Mouse (Mus musculus) frontal cortex, postnatal 10 days (tissue): ENCODE data around the gene Gm8281.
"Not testable (repeated sequence)": the region's sequence is repeated elsewhere in the genome, so short reads cannot be mapped to it uniquely, and the experiment has no call there.

Experiments used
- DNase-seq, 2 experiments: peaks; one replicate each; pipeline ENCODE4 v3.0.0; 2022; ENCODE audit warnings: low spot score in 2 of 2, mixed read lengths in 1 of 2

Gene Gm8281

DNA sequence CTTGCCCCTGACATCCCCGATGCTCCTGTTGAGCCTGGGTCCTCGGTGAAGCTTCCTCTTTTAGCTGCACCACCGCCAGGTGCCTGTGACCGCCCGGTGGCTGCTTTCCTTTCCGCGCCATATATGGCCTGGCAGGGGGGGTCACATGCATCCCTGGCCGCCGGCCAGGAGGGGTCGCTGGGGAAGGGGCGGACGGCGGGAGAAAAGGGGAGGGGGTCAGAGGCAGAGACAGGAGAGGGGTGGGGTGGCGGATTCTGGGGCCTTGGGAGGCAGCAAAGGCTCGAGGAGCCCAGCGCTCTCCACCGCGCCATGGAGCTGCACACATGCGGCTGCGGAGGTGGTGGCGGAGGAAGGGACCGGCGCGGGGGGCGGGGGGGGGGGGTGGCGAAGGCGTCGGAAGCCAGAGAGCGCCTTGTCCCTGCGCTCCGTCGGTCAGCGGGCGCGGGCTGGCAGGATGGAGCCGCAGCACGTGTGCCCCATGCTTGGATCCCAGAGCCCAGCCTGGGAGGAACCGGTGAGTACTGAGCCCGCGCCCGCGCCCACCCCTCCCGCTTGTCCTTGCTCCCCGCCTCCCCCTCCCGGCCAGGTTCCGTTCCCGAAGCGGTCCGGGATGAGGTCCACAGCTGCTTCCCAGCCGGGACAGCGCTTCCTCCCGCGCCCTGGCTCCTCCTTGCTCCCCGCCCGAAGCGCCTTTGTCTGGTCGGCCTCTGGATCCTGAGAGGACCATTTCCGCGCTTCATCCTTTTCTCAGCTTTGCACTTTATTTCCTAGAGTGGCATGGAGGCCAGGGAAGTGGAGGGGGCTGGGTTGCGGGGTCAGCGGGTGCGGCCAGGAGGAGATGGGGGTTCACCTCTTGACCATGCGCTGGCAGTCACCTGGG lies at the start of gene Gm8281:
Gene Gm8281 (plus strand): TSS at position 430 of the 880 bp plus-strand sequence.
- peak in 1 of 2 experiments; percentile 4 for DNase-seq

DNA sequence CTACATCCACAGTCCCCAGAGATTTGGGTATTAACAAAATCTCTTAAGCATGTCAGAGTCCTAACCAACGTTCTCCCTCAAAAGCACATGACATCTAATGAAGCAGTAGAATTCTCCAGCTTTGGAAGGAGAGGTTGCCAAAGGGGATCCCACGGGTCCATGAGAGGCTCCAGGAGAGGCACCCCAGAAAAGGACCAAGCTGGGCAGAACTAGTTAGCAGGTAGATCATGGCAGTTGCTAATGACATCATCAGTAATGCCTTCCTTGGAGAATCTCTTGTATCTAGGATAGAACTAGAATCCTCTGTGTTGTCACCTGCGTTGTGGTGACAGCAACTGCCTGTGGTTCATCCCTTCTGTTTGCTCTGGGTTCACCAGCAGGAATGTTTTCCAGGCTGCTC lies 20.5 kb upstream of the Gm8281 start, which contains the start of gene 4930555G01Rik:
Gene 4930555G01Rik (plus strand): TSS at position 301 of the 400 bp plus-strand sequence.
- not testable (repeated sequence) for DNase-seq

DNA sequence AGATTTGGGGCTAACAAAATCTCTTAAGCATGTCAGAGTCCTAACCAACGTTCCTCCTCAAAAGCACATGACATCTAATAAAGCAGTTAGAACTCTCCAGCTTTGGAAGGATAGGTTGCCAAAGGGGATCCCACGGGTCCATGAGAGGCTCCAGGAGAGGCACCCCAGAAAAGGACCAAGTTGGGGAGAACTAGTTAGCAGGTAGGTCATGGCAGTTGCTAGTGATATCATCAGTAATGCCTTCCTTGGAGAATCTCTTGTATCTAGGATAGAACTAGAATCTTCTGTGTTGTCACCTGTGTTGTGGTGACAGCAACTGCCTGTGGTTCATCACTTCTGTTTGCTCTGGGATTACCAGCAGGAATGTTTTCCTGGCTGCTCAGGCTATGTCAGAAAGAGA lies 60.4 kb downstream of the Gm8281 start, which contains the start of gene Gm8279:
Gene Gm8279 (plus strand): TSS at position 301 of the 400 bp plus-strand sequence.
- DNase-seq, result not testable (repeated sequence)
